Mouse (Mus musculus) left cerebral cortex, adult 2 months (tissue): ENCODE data around the gene a. TPM values are rescaled to one million over a fixed set of nuclear protein-coding genes. Genes with fewer than 3 reads are reported as not detected.

Experiments
- DNase-seq, 2 experiments: peaks; one replicate each; pipeline ENCODE4 v3.0.0; 2021 to 2022; ENCODE audit warnings: low spot score in 2 of 2, mixed read lengths in 1 of 2; ENCODE audit errors: extremely low spot score in 1 of 2
- H3K27ac ChIP-seq: fragments of 200-600 bp; 2 replicates; pipeline ENCODE4 v1.8.1; 2022
- H3K4me3 ChIP-seq: fragments of 200-600 bp; 2 replicates; pipeline ENCODE4 v1.8.1; 2022
- CTCF ChIP-seq: fragments of 200-600 bp; IDR thresholded peaks from 2 replicates; pipeline ENCODE4 v1.8.1; 2022; ENCODE audit warnings: antibody characterized with exemption, mild to moderate bottlenecking, moderate library complexity
- intact Hi-C: fragments of 180-260 bp; cut with DNase I; formaldehyde crosslinking; loops from one replicate; pipeline ENCODE4 v1.15.1; 2025
- total RNA-seq, 2 experiments: library from RNA; stranded (reverse); gene quantifications; 2 replicates each; pipeline ENCODE4 v1.2.3; 2021

a gene
- total RNA-seq, 2 experiments from 2014 or later: not detected

GRCm38 (mm10) chr2:154818599-154818998, 27.4 kb downstream of the a start:
- no peak overlapping the region for H3K27ac ChIP-seq
- intact Hi-C loops: no loop called here
- TF ChIP-seq CTCF: no peak

DNA sequence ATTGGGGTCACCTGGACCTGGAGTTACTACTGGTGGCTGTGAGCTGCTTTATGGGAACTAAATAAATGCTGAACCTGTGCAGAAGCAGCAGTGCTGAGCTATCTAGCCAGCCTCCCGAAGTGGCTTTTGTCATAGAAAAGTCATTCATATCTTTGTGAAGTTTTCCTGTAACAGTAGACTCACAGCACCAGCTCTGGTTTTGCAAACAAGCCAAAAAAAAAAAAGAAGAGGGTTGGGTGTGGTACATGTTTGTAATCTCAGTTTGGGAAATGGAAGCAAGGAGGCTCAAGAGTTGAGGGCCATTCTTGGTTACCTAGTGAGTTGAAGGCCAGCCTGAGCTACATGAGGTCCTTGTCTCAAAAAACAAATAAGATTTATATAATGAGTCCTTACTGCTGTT, 29.1 kb downstream of the a start:
- no peak for TF ChIP-seq CTCF
- H3K27ac ChIP-seq: no peak overlapping the region
- DNase-seq: no peak
- intact Hi-C loops: no loop called here
- no peak overlapping the region for H3K4me3 ChIP-seq

More at GRCm38 (mm10) chr2:154818599-154818998, 27.4 kb downstream of the a start:
- no peak for DNase-seq
- no peak overlapping the region for H3K4me3 ChIP-seq

DNA sequence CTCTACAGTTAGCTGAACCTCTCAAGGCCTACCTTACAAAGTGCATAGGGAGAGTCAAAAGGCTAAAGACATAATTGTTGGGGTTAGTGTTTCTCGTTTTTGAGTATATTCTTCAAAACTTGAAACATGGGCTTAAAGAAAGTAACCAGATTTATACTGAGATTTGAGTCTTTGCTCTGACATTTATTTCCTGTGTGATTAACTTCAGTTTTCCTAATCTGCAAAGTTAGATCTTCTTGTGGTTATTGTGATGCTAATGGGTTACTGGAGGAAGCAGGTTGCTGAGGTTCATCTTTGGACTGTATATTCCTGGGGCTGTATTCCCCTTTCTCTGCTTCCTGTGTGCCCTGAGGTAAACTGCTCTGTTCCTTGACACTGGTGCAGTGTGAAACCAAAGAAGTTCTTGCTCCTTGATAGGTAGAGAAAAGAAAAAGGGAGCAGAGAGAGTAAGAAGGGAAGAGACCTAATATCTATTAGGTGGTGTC, 34.9 kb downstream of the a start:
- no peak for DNase-seq
- H3K4me3 ChIP-seq: no peak overlapping the region
- intact Hi-C loops: no loop called here
- no peak for TF ChIP-seq CTCF
- no peak overlapping the region for H3K27ac ChIP-seq

DNA sequence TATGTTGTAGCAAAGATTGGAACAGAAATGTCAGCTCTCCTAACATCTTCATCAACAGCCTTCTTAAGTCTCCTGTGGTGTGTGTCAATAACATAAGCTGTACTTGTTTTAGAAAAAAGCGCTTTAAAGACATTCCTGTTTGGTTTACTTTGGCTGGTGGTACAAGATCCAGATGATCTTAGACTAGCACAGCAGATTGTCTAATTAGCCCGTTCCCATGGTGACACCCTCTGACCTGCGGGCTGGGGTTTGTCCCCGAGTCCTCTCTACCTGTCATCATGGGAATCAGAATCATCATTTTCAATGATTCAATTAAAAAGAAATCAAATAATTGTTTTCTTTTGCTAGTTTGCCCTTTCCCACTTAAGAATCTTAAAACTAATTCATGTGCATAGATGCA, 36.3 kb downstream of the a start:
- DNase-seq: no peak
- no peak overlapping the region for H3K4me3 ChIP-seq
- intact Hi-C loops: no loop called here
- no peak overlapping the region for H3K27ac ChIP-seq
- TF ChIP-seq CTCF: no peak

- H3K27ac ChIP-seq: no peak overlapping the region
- no peak overlapping the region for H3K4me3 ChIP-seq
- intact Hi-C loops: no loop called here
- TF ChIP-seq CTCF: no peak
- no peak for DNase-seq
Measured at GRCm38 (mm10) chr2:154832471-154832870, 41.3 kb downstream of the a start.

DNA sequence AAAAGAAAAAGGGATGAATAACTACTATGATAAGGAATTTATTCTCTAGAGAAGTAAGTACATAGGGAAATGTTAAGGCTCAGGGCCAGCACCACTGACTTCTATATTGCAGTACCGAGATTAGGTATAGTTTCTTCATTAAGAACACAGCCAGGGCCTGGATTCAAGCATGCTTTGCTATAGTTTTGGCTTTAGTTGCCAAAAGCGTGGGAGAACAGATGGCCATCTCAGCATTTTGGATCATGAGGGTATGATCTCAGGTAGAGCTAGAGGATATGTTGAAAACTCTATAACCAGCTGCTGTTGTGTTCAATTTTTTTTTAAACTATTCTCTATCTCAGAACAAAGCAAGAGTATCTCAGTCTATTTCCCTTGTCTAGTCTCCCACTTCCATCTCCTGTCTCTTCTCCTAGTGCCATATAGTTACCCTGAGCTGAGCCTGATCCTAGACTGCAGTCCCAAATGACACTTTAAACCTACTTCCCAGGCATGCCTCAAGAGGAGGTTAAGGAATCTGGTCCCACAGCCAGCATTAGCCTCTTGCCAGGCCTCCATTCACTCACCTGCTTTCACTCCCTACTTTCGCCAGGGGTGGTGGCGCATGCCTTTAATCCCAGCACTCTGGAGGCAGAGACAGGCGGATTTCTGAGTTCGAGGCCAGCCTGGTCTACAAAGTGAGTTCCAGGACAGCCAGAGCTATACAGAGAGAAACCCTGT, 43.1 kb downstream of the a start:
- DNase-seq: no peak
- no peak overlapping the region for H3K4me3 ChIP-seq
- intact Hi-C loops: no loop called here
- H3K27ac ChIP-seq: no peak overlapping the region
- TF ChIP-seq CTCF: no peak

DNA sequence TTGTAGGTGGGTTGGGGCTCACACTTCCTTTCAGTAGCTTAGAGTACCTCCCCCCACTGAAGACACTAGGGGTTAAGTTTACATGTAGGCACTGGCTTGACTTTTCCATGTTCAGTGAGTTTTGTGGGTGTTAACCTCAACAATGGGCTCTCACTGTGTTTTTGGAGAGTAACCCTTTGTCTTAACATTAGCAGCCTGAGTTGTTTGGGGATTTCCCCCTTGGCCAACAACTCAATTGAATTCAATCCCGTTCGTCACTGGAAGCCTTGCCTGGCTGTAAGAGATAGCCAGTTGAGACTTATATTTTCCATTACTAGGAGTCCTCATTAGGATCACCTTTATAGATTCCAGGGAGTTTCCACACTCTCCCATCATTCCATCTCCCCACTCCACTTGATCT, 45.3 kb downstream of the a start:
- DNase-seq: no peak
- H3K4me3 ChIP-seq: no peak overlapping the region
- TF ChIP-seq CTCF: no peak
- no peak overlapping the region for H3K27ac ChIP-seq
- intact Hi-C loops: no loop called here

DNA sequence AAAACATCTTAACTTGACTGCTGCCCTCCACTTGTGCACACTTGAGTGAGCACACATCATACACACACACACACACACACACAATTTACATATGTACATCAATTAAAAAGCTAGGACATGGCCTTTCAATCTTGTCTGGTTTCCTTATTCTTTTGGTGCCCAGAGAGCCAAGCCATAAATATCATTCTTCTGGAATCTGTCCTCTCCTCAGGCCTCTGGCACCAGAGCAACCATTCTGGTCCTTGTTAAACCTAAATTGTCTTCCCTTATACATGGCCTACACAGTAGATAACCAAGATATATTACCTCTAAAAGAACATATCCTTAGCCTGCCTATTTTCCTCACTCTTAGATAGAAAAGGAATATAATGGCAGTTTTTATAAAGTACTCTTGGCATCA, 56.9 kb downstream of the a start:
- no peak for TF ChIP-seq CTCF
- intact Hi-C loops: no loop called here
- DNase-seq: no peak
- Histone ChIP-seq H3K27ac (no peak overlapping the region), H3K4me3 (no peak overlapping the region)

GRCm38 (mm10) chr2:154855383-154855782, 64.2 kb downstream of the a start:
- peak; percentile 43 to 61 for DNase-seq
- Histone ChIP-seq H3K27ac (no peak overlapping the region), H3K4me3 (no peak overlapping the region)
- intact Hi-C loops: loop anchor here (1.0 to 10.0 kb wide), 3 partner anchors 143 to 441 kb away; no protein-coding TSS in a partner anchor
- peak; percentile 75 for TF ChIP-seq CTCF

- peak in 1 of 2 experiments; percentile 27 for DNase-seq
- no peak overlapping the region for H3K4me3 ChIP-seq
Measured at GRCm38 (mm10) chr2:154863672-154864071, 72.5 kb downstream of the a start.

GRCm38 (mm10) chr2:154865696-154866095, 74.5 kb downstream of the a start:
- no peak overlapping the region for H3K27ac ChIP-seq
- DNase-seq: no peak
- intact Hi-C loops: no loop called here
- H3K4me3 ChIP-seq: no peak overlapping the region
- no peak for TF ChIP-seq CTCF

More at GRCm38 (mm10) chr2:154863672-154864071, 72.5 kb downstream of the a start:
- peak overlapping the region; percentile 44; the same call in 1 of the 2 replicates for H3K27ac ChIP-seq
- no peak for TF ChIP-seq CTCF
- intact Hi-C loops: no loop called here

- intact Hi-C loops: no loop called here
- Histone ChIP-seq H3K4me3 (no peak overlapping the region), H3K27ac (peak overlapping the region; percentile 28; the same call in 1 of the 2 replicates)
- no peak for TF ChIP-seq CTCF
- no peak for DNase-seq
Measured at GRCm38 (mm10) chr2:154868106-154868505, 76.9 kb downstream of the a start.

DNA sequence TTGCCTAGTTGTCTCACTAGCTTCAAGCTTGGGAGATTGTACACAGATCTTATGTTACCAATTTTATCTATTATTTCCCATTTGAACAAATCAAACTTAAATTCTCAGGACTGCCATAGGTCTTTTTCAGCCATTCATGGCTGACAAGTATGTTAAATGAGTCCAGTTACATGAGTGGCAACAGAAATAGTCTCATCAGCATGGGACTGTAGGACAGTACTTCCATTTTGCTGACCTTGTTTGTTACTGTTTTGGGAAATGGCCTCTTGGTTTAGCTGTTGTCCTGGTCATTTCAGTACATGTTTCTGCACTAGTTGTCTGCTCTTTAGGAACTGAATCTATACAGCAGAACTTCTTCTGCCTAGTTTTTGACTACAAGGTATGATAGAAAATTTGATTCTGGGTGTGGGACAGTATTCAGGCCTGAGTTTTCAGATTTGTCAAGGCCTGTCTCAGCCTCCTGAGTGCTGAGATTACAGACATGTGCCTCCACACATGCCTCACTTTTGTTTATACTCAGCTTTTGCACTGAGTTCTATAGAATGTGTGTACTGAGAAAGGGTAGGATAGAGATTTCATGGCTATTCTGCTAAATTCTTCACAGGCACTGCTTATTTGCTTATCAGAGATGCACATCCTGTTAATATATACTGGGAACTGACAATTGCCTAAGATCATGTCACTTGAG, 78.9 kb downstream of the a start:
- no peak for TF ChIP-seq CTCF
- no peak overlapping the region for H3K27ac ChIP-seq
- no peak for DNase-seq
- no peak overlapping the region for H3K4me3 ChIP-seq
- intact Hi-C loops: no loop called here
